Mouse (Mus musculus) limb, embryonic 13.5 days (tissue): ENCODE measurements around the gene Get4. TPM values are rescaled to one million over a fixed set of nuclear protein-coding genes. Genes with fewer than 3 reads are reported as not detected.

Experiments used
- ATAC-seq: fragments of 200-750 bp; cut with Nextera tagmentation; 2 replicates; pipeline ENCODE4 v1.8.0; 2017; ENCODE audit warnings: low read depth, moderate number of reproducible peaks, moderate TSS enrichment; ENCODE audit not compliant: low FRiP score
- H3K27ac ChIP-seq: fragments of 300-500 bp; sonication (generic); 2 replicates; pipeline ENCODE4 v1.5.1; 2015; ENCODE audit warnings: inconsistent platforms, mild to moderate bottlenecking, moderate library complexity
- H3K27me3 ChIP-seq: fragments of 300-500 bp; sonication (generic); 2 replicates; pipeline ENCODE4 v1.6.1; 2015; ENCODE audit warnings: mild to moderate bottlenecking, inconsistent platforms
- H3K36me3 ChIP-seq: fragments of 300-500 bp; sonication (generic); 2 replicates; pipeline ENCODE4 v1.6.1; 2015; ENCODE audit warnings: inconsistent platforms, mild to moderate bottlenecking, moderate library complexity
- H3K4me1 ChIP-seq: fragments of 300-500 bp; sonication (generic); 2 replicates; pipeline ENCODE4 v1.6.1; 2015; ENCODE audit warnings: inconsistent platforms
- H3K4me2 ChIP-seq: fragments of 300-500 bp; sonication (generic); replicated peaks from 2 replicates; pipeline ENCODE4 v1.6.1; 2015; ENCODE audit warnings: inconsistent platforms, mild to moderate bottlenecking, moderate library complexity
- H3K4me3 ChIP-seq: fragments of 300-500 bp; sonication (generic); 2 replicates; pipeline ENCODE4 v1.5.1; 2015; ENCODE audit warnings: moderate library complexity, mild to moderate bottlenecking, inconsistent platforms
- H3K9ac ChIP-seq: fragments of 300-500 bp; sonication (generic); 2 replicates; pipeline ENCODE4 v1.6.1; 2015; ENCODE audit warnings: mild to moderate bottlenecking, inconsistent platforms
- H3K9me3 ChIP-seq: fragments of 300-500 bp; sonication (generic); 2 replicates; pipeline ENCODE4 v1.6.1; 2016; ENCODE audit warnings: inconsistent platforms
- WGBS: fragments of 180-500 bp; shearing (Covaris S2); methylation state at CpG from one replicate; pipeline ENCODE4 v1.1.7; 2015; 5-methylcytosine and 5-hydroxymethylcytosine counted together
- polyA plus RNA-seq: library from polyadenylated mRNA; unstranded; fragments of >200 nt; fragmentation: Nextera tagmentation; extraction: Ambion mirVana; gene quantifications from 2 replicates; pipeline ENCODE4 v1.2.1, GENCODE M21; 2015

Gene Get4
- polyA plus RNA-seq, 1 experiment from 2014 or later, result 155 TPM

GRCm38 (mm10) chr5:139288591-139288990 is 36.5 kb downstream of the Get4 start:
- Histone ChIP-seq H3K4me1 (no peaks in the 10 kb centered on the region), H3K9ac (no peak overlapping the region), H3K4me2 (no peak overlapping the region), H3K9me3 (no peaks in the 10 kb centered on the region), H3K36me3 (no peaks in the 10 kb centered on the region), H3K4me3 (no peak overlapping the region), H3K27ac (no peak overlapping the region), H3K27me3 (no peaks in the 10 kb centered on the region)
- ATAC-seq, result no peak
- WGBS, result 81% methylated on average over 4 of the region's 4 CpGs

DNA sequence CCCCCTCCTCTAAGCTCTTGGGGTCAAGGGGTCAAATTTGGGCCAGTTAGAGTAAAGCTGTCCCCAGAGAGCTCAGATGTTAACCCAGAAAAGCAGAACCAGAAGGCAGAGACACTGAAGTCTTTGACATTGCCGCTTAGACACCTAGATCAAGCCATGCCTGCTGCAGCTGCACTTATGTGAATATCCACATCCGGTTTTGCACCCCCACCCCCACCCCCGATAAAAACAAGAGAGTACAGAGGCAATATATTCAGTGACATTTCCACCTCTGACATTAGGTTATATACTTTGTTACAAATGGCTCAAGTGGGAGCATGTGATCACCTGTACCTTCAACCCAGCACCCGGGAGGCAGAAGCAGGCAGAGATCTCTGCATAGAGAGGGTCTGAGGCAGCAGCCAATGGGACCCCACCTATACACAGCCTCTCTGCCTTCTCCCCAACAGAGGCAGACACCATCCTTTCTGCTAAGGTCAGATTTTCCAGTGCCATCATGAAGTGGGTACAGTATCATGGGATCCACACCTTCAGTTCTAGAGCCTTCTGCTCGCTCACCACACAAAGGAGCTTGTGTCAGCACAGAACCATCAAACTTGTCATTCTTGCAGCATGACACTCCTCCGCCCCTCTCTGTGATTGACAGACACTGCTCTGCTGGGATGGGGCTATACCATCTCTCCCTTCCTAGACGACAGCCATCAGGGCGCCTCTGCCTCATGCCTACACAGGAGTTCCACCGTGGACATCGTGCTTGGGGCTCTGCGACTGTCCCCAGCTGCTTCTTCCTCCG is 38.5 kb downstream of the Get4 start:
- no peak overlapping the region for H3K4me3 ChIP-seq
- H3K9me3 ChIP-seq, result no peaks in the 10 kb centered on the region
- no peak overlapping the region for H3K27ac ChIP-seq
- whole genome bisulfite sequencing, result 80% methylated on average over 12 of the region's 12 CpGs
- no peak for ATAC-seq
- no peaks in the 10 kb centered on the region for H3K27me3 ChIP-seq
- H3K4me2 ChIP-seq, result no peak overlapping the region
- no peaks in the 10 kb centered on the region for H3K36me3 ChIP-seq
- H3K4me1 ChIP-seq, result no peaks in the 10 kb centered on the region
- H3K9ac ChIP-seq, result no peak overlapping the region

GRCm38 (mm10) chr5:139291811-139292560 is 39.9 kb downstream of the Get4 start:
- ATAC-seq, result no peak
- no peak overlapping the region for H3K9ac ChIP-seq
- no peaks in the 10 kb centered on the region for H3K36me3 ChIP-seq
- WGBS, result 56% methylated on average over 6 of the region's 6 CpGs
- H3K4me1 ChIP-seq, result no peaks in the 10 kb centered on the region
- no peak overlapping the region for H3K4me2 ChIP-seq
- no peaks in the 10 kb centered on the region for H3K27me3 ChIP-seq
- no peak overlapping the region for H3K4me3 ChIP-seq
- H3K27ac ChIP-seq, result no peak overlapping the region
- no peaks in the 10 kb centered on the region for H3K9me3 ChIP-seq

DNA sequence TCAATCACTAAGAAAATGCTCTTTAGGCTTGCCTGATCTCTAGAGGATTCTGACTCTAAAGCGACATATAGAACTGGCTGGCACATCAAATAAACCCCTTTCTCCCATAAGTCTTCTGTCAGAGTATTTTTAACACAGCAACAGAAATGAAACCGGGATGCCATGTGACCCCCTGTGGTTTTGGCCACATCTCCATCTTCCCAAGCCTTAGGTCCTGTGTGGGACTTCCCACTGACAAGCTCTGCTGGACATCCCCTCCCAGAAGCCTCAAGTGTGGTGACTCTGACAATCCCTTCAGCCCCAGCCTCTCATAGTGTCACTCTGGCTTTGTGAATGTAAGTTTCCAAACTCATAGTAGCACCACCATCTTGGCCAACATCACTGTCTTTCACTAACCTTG is 42.0 kb downstream of the Get4 start:
- ATAC-seq, result no peak
- H3K27me3 ChIP-seq, result no peaks in the 10 kb centered on the region; the same call in 1 of the 2 replicates
- WGBS, result 75% methylated on average over 2 of the region's 2 CpGs
- H3K4me1 ChIP-seq, result no peaks in the 10 kb centered on the region
- no peak overlapping the region for H3K27ac ChIP-seq
- H3K9ac ChIP-seq, result no peak overlapping the region
- H3K4me2 ChIP-seq, result no peak overlapping the region
- no peaks in the 10 kb centered on the region for H3K9me3 ChIP-seq
- H3K4me3 ChIP-seq, result no peak overlapping the region
- H3K36me3 ChIP-seq, result no peaks in the 10 kb centered on the region

DNA sequence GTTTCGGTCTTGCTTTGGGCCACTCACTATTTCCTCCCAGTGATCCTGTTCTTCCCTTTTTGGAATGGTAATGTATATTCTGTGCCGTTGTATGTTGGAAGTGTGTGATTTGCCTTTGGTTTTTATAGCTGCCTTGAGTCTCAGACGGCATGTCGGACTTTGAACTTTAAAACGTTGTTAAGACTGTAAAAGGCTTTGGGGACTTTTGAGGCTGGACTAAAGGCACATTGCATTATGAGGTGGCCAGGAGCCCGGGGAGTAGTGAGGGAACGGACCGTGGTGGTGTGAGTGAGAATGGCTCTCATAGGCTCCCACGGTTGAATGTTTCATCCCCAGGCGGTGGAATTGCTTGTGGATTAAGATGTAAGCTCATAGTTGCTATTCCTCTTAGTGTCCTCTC is 45.0 kb downstream of the Get4 start:
- no peaks in the 10 kb centered on the region for H3K9me3 ChIP-seq
- ATAC-seq, result no peak
- H3K4me1 ChIP-seq, result no peaks in the 10 kb centered on the region
- WGBS, result 66% methylated on average over 10 of the region's 10 CpGs
- no peak overlapping the region for H3K4me3 ChIP-seq
- no peak overlapping the region for H3K4me2 ChIP-seq
- no peaks in the 10 kb centered on the region for H3K36me3 ChIP-seq
- H3K27ac ChIP-seq, result no peak overlapping the region
- no peaks in the 10 kb centered on the region; the same call in none of the 2 replicates for H3K27me3 ChIP-seq
- H3K9ac ChIP-seq, result no peak overlapping the region

DNA sequence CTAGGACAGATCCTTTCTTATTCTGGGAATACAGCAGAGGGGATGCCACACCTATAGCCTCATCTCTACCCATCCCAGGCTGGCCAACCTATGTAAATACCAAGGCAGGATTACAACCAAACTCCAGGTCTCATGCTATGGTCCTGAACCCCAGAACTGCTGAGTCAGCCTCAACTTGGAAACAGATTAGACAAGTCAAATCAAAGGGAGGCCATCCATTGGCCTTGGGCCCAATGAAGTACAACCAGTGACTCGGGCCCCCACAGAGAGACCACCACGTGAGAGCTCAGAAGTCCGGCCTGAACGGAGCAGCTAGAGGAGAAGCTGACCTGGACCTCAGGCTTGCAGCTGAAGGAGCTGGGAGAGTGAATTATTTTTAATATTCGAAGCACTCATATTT is 45.6 kb downstream of the Get4 start:
- Histone ChIP-seq H3K36me3 (no peaks in the 10 kb centered on the region), H3K4me3 (no peak overlapping the region), H3K4me2 (no peak overlapping the region), H3K27me3 (no peaks in the 10 kb centered on the region; the same call in none of the 2 replicates), H3K9ac (no peak overlapping the region), H3K4me1 (no peaks in the 10 kb centered on the region), H3K9me3 (no peaks in the 10 kb centered on the region), H3K27ac (no peak overlapping the region)
- no peak for ATAC-seq
- WGBS, result 90% methylated on average over 5 of the region's 5 CpGs

DNA sequence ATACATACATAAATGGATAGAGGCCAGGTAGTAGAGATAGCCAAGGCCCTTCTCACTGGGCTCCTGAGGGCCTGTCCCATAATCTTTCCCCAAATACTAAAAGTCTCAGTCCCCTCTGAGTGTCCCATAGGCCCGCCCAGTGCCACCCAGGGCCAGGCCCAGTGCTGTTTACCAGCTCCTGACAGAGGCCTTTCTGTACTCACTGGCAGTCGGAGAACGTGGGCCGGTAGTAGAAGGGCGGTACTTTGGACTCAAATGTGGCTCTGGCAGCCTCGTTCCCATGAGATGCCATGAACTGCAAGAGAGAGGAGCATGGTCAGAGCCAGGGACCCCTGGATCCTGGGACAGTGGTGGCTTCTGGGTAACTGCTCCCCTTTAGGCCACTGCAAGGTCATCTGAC is 50.0 kb downstream of the Get4 start:
- ATAC-seq, result no peak

GRCm38 (mm10) chr5:139303646-139304061 is 51.5 kb downstream of the Get4 start:
- 87% methylated on average over 9 of the region's 9 CpGs for WGBS
- H3K4me1 ChIP-seq, result no peaks in the 10 kb centered on the region

More for the DNA sequence above, 50.0 kb downstream of the Get4 start:
- Histone ChIP-seq H3K9ac (no peak overlapping the region), H3K27ac (no peak overlapping the region), H3K36me3 (no peaks in the 10 kb centered on the region), H3K4me2 (no peak overlapping the region), H3K9me3 (no peaks in the 10 kb centered on the region), H3K4me3 (no peak overlapping the region), H3K4me1 (no peaks in the 10 kb centered on the region), H3K27me3 (no peaks in the 10 kb centered on the region; the same call in none of the 2 replicates)
- 84% methylated on average over 6 of the region's 6 CpGs for WGBS

GRCm38 (mm10) chr5:139309946-139310345 is 57.8 kb downstream of the Get4 start:
- Histone ChIP-seq H3K36me3 (no peaks in the 10 kb centered on the region), H3K9me3 (no peaks in the 10 kb centered on the region), H3K27ac (no peak overlapping the region), H3K9ac (no peak overlapping the region), H3K4me3 (no peak overlapping the region), H3K27me3 (no peaks in the 10 kb centered on the region), H3K4me2 (no peak overlapping the region), H3K4me1 (no peaks in the 10 kb centered on the region)
- WGBS, result 77% methylated on average over 3 of the region's 3 CpGs
- ATAC-seq, result no peak

More at GRCm38 (mm10) chr5:139303646-139304061, 51.5 kb downstream of the Get4 start:
- H3K36me3 ChIP-seq, result no peaks in the 10 kb centered on the region
- no peaks in the 10 kb centered on the region for H3K9me3 ChIP-seq
- no peaks in the 10 kb centered on the region; the same call in none of the 2 replicates for H3K27me3 ChIP-seq
- no peak overlapping the region for H3K27ac ChIP-seq
- no peak overlapping the region for H3K4me3 ChIP-seq
- no peak overlapping the region for H3K9ac ChIP-seq
- H3K4me2 ChIP-seq, result no peak overlapping the region
- ATAC-seq, result no peak

DNA sequence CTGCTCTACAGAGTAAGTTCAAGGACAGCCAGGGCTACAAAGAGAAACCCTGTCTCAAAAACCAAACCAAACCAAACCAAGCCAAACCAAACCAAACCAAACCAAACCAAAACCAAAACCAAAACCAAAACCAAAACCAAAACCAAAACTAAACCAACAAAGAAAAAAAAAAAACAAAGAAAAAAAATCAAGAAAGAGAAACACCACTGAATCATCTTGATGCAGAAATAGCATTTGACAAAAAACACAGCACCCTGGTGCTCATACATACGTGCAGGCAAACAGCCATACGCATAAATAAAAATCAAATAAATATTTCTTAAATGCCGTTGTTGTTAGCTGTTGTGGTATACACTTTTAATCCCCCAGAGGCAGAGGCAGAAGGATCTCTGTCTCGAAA is 58.4 kb downstream of the Get4 start:
- Histone ChIP-seq H3K36me3 (no peaks in the 10 kb centered on the region), H3K4me3 (no peak overlapping the region)

GRCm38 (mm10) chr5:139311822-139312221 is 59.7 kb downstream of the Get4 start:
- no peak overlapping the region for H3K27ac ChIP-seq
- no peak overlapping the region for H3K9ac ChIP-seq
- H3K27me3 ChIP-seq, result no peaks in the 10 kb centered on the region
- no peak overlapping the region for H3K4me2 ChIP-seq
- ATAC-seq, result no peak
- no peak overlapping the region for H3K4me3 ChIP-seq
- no peaks in the 10 kb centered on the region for H3K4me1 ChIP-seq
- 92% methylated on average over 9 of the region's 9 CpGs for WGBS
- no peaks in the 10 kb centered on the region for H3K36me3 ChIP-seq
- no peaks in the 10 kb centered on the region for H3K9me3 ChIP-seq

More for the DNA sequence above, 58.4 kb downstream of the Get4 start:
- no peaks in the 10 kb centered on the region for H3K9me3 ChIP-seq
- ATAC-seq, result no peak
- H3K27ac ChIP-seq, result no peak overlapping the region
- H3K4me1 ChIP-seq, result no peaks in the 10 kb centered on the region
- no peak overlapping the region for H3K9ac ChIP-seq
- WGBS, result 87% methylated on average over 4 of the region's 4 CpGs
- H3K27me3 ChIP-seq, result no peaks in the 10 kb centered on the region
- H3K4me2 ChIP-seq, result no peak overlapping the region

DNA sequence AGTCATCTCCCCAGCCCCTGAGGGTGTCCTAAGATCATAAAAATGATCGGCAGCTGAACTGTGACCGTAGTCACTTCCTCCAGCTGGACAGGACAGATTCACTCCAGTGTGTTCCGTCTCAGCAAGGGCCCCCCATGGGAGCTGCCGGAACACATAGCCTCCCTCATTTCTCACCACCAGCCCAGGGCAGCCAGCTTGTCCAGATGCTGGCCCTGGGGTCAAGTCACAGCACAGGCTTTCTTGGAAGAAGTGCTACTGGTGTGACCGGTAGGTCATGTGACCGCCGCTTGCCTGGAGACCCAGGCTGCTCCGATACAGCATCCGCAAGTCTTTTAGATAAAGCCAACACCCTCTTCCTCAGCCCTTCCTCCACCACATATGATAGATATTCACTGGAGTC is 61.4 kb downstream of the Get4 start:
- H3K4me2 ChIP-seq, result no peak overlapping the region
- H3K9me3 ChIP-seq, result no peaks in the 10 kb centered on the region
- no peaks in the 10 kb centered on the region for H3K27me3 ChIP-seq
- no peaks in the 10 kb centered on the region for H3K36me3 ChIP-seq
- 66% methylated on average over 9 of the region's 9 CpGs for whole genome bisulfite sequencing
- no peak overlapping the region for H3K27ac ChIP-seq
- H3K4me1 ChIP-seq, result no peaks in the 10 kb centered on the region
- H3K9ac ChIP-seq, result no peak overlapping the region
- H3K4me3 ChIP-seq, result no peak overlapping the region
- no peak for ATAC-seq
